Mouse (Mus musculus) stomach, postnatal 0 days (tissue): ENCODE measurements at regions not wholly inside any gene's neighbourhood (a gene's known extent, or its start where the extent isn't known, plus 50 kb on each side); places are given as distances from the start of the nearest gene placed in this dataset.

Experiments used
- ATAC-seq: fragments of 200-750 bp; cut with Nextera tagmentation; 2 replicates; pipeline ENCODE4 v1.8.0; 2017; ENCODE audit not compliant: low FRiP score, low TSS enrichment
- DNase-seq: peaks from one replicate; pipeline ENCODE4 v3.0.0-alpha.2; 2016; ENCODE audit warnings: low spot score
- H3K27ac ChIP-seq: fragments of 300-500 bp; sonication (generic); replicated peaks from 2 replicates; pipeline ENCODE4 v1.5.1; 2014; ENCODE audit warnings: mild to moderate bottlenecking, control low read depth
- H3K27me3 ChIP-seq: fragments of 300-500 bp; sonication (generic); 2 replicates; pipeline ENCODE4 v1.6.1; 2014; ENCODE audit warnings: low read length; ENCODE audit not compliant: control insufficient read depth, insufficient read depth
- H3K36me3 ChIP-seq: fragments of 300-500 bp; sonication (generic); 2 replicates; pipeline ENCODE4 v1.6.1; 2014; ENCODE audit warnings: low read length, mixed read lengths; ENCODE audit not compliant: control insufficient read depth, insufficient read depth
- H3K4me1 ChIP-seq: fragments of 300-500 bp; sonication (generic); replicated peaks from 2 replicates; pipeline ENCODE4 v1.6.1; 2014; ENCODE audit warnings: antibody characterized with exemption; ENCODE audit not compliant: control insufficient read depth, insufficient read depth
- H3K4me2 ChIP-seq: fragments of 300-500 bp; sonication (generic); replicated peaks from 2 replicates; pipeline ENCODE4 v1.6.1; 2014; ENCODE audit warnings: low read depth, mild to moderate bottlenecking, control low read depth, moderate library complexity
- H3K4me3 ChIP-seq: fragments of 300-500 bp; sonication (generic); 2 replicates; pipeline ENCODE4 v1.5.1; 2014; ENCODE audit warnings: low read depth, low read length, control low read depth
- H3K9ac ChIP-seq: fragments of 300-500 bp; sonication (generic); 2 replicates; pipeline ENCODE4 v1.6.1; 2014; ENCODE audit warnings: mild to moderate bottlenecking, low read length, control low read depth, mixed read lengths
- H3K9me3 ChIP-seq: fragments of 300-500 bp; sonication (generic); 2 replicates; pipeline ENCODE4 v1.6.1; 2016; ENCODE audit warnings: low read length; ENCODE audit not compliant: control insufficient read depth
- CTCF ChIP-seq: IDR thresholded peaks from 2 replicates; pipeline ENCODE4 v1.5.1; 2016; ENCODE audit warnings: antibody characterized with exemption, low read depth, mild to moderate bottlenecking, moderate library complexity
- EP300 ChIP-seq: optimal IDR thresholded peaks from 2 replicates; pipeline ENCODE3; 2016; ENCODE audit warnings: antibody characterized with exemption
- WGBS: fragments of 180-500 bp; shearing (Covaris S2); extraction: QIAGEN DNeasy Blood & Tissue Kit; methylation state at CpG from one replicate; pipeline ENCODE4 v1.1.7; 2014; 5-methylcytosine and 5-hydroxymethylcytosine counted together

DNA sequence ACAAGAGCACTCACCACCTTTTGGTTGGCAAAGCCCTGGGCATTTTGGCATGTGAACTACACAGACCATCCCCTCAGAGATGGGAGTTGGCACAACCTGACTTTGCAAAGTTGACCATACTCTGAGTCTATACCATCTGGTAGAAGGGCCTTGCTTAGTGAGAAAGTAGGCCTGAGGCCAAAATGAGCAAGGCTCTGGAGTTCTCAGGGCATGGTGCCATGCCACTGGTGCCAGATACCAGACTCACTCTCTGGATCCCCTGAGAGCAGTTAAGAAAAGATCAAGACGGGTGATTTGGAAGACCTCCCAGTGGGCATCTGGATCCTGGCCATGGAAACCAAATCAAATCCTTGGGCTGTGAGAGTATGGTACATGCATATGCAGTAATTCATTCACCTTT lies 202.0 kb downstream of the Rpl10-ps3 start:
- no peak overlapping the region for H3K9ac ChIP-seq
- no peak overlapping the region for H3K4me3 ChIP-seq
- no peak for ATAC-seq
- no peaks in the 10 kb centered on the region for H3K27me3 ChIP-seq
- TF ChIP-seq CTCF, result no peak
- TF ChIP-seq EP300, result no peak
- H3K36me3 ChIP-seq, result no peaks in the 10 kb centered on the region
- no peak overlapping the region for H3K4me2 ChIP-seq
- DNase-seq, result no peak
- no peak overlapping the region for H3K27ac ChIP-seq
- H3K4me1 ChIP-seq, result 0 out of 2 replicates have a peak, but pooled peaks cover 2% of the 10 kb centered on the region
- H3K9me3 ChIP-seq, result no peaks in the 10 kb centered on the region
- 61% methylated on average over 1 of the region's 1 CpGs for WGBS

GRCm38 (mm10) chr9:50142091-50142490 lies 202.7 kb downstream of the Rpl10-ps3 start:
- WGBS, result 63% methylated on average over 8 of the region's 8 CpGs
- TF ChIP-seq CTCF, result no peak
- TF ChIP-seq EP300, result no peak

GRCm38 (mm10) chr9:50141176-50141575 lies 203.6 kb downstream of the Rpl10-ps3 start:
- no peak overlapping the region for H3K4me2 ChIP-seq
- 0 out of 2 replicates have a peak, but pooled peaks cover 2% of the 10 kb centered on the region for H3K4me1 ChIP-seq
- H3K27ac ChIP-seq, result no peak overlapping the region
- ATAC-seq (no peak), DNase-seq (no peak)
- H3K27me3 ChIP-seq, result no peaks in the 10 kb centered on the region
- H3K36me3 ChIP-seq, result no peaks in the 10 kb centered on the region
- no peak overlapping the region for H3K4me3 ChIP-seq
- no peaks in the 10 kb centered on the region for H3K9me3 ChIP-seq
- no peak overlapping the region for H3K9ac ChIP-seq
- WGBS, result 21% methylated on average over 6 of the region's 6 CpGs
- TF ChIP-seq CTCF, result no peak
- no peak for TF ChIP-seq EP300

More at GRCm38 (mm10) chr9:50142091-50142490, 202.7 kb downstream of the Rpl10-ps3 start:
- Histone ChIP-seq H3K4me2 (no peak overlapping the region), H3K9ac (no peak overlapping the region), H3K27ac (no peak overlapping the region), H3K4me1 (0 out of 2 replicates have a peak, but pooled peaks cover 2% of the 10 kb centered on the region), H3K4me3 (no peak overlapping the region), H3K36me3 (no peaks in the 10 kb centered on the region), H3K9me3 (no peaks in the 10 kb centered on the region), H3K27me3 (no peaks in the 10 kb centered on the region)
- ATAC-seq, result no peak
- no peak for DNase-seq

DNA sequence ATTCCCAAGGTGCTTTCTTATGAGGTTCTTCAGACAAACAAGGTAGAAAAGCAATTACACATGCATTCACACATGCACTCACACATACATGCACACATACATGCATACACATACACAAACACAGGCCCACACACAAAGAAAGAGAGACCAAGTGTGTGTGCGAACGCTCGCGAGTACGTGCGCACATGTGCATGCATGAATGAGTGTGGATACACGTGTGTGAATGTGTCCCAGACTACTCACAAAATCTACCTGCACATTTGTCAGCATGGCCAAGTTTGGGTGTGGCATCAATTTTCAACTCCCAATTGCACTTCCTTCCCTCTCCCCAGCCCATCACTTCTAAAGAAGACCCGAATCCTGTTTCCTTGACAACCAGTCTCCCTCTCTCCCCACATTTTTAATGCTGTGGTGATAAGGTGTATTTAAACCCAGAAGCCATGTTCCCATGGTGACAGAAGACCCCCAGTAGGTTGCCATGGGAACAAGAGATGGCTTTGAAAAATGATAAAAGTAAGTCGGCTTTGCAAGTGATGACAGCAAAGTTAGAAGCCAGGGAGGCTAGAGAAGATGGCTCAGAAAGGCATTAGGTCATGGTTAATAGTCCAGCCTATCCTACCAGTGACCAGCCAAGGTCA lies 206.3 kb downstream of the Rpl10-ps3 start:
- Histone ChIP-seq H3K4me3 (no peak overlapping the region), H3K9ac (no peak overlapping the region), H3K36me3 (no peaks in the 10 kb centered on the region), H3K4me2 (no peak overlapping the region), H3K4me1 (0 out of 2 replicates have a peak, but pooled peaks cover 2% of the 10 kb centered on the region), H3K9me3 (no peaks in the 10 kb centered on the region), H3K27ac (no peak overlapping the region), H3K27me3 (no peaks in the 10 kb centered on the region)
- TF ChIP-seq EP300 (no peak), CTCF (no peak)
- 87% methylated on average over 9 of the region's 9 CpGs for WGBS
- DNase-seq, result no peak
- no peak for ATAC-seq

- no peak for TF ChIP-seq CTCF
- no peak for TF ChIP-seq EP300
- no peak for ATAC-seq
- 75% methylated on average over 1 of the region's 1 CpGs for WGBS
These were observed 208.2 kb downstream of the Rpl10-ps3 start for GRCm38 (mm10) chr9:50136636-50136985.

DNA sequence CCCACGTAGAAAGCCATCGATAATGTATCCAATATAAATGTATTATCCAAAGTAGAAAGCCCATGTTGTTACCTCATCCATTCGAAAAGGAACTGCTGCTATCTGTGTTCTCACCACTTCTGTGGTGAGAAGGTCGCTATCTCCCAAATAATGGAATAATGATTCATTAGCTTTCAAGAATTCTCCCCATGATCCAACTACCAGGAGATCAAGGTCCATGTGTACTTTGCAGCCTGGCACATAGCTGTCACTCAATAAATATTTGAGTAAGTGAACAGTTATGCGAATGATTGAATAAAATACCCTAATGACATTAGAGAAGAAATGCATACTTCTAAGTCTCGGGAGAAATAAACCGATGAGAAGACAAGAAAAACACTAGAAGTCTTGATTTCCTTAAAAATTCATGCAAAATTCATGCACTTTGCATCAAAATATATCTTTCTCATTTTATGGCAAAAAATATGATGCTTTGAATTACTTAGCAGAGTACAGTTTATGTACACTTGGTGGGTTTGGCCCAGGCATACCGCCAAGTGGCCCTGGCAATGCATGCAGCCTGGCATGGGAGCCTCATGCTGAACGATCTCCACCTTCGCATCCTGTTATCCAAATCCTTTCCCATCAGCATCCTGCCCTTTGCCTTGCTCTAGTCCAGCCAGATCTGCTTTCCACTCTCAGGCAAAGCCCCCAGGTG lies 208.7 kb downstream of the Rpl10-ps3 start:
- TF ChIP-seq CTCF (no peak), EP300 (no peak)
- Histone ChIP-seq H3K4me2 (no peak overlapping the region), H3K9ac (no peak overlapping the region), H3K4me1 (0 out of 2 replicates have a peak, but pooled peaks cover 2% of the 10 kb centered on the region), H3K27ac (no peak overlapping the region), H3K36me3 (no peaks in the 10 kb centered on the region), H3K4me3 (no peak overlapping the region), H3K27me3 (no peaks in the 10 kb centered on the region), H3K9me3 (no peaks in the 10 kb centered on the region)
- DNase-seq, result peak; percentile 38
- ATAC-seq, result peak; percentile 69; the same call in 1 of the 2 replicates
- WGBS, result 69% methylated on average over 10 of the region's 10 CpGs

More at GRCm38 (mm10) chr9:50136636-50136985, 208.2 kb downstream of the Rpl10-ps3 start:
- H3K27me3 ChIP-seq, result no peaks in the 10 kb centered on the region
- H3K4me1 ChIP-seq, result 0 out of 2 replicates have a peak, but pooled peaks cover 2% of the 10 kb centered on the region
- no peak overlapping the region for H3K9ac ChIP-seq
- no peaks in the 10 kb centered on the region for H3K9me3 ChIP-seq
- DNase-seq, result no peak
- no peak overlapping the region for H3K4me3 ChIP-seq
- no peak overlapping the region for H3K27ac ChIP-seq
- H3K4me2 ChIP-seq, result no peak overlapping the region
- H3K36me3 ChIP-seq, result no peaks in the 10 kb centered on the region
